ENCODE assay signal across 21 mouse cellular contexts in genomic region chr9:98710155-98710710, GRCm38 (mm10).
DNase-seq lines count a peak whose midpoint lies in the region; ATAC-seq and TF ChIP-seq lines count a peak whose summit lies in the region.
"Had no signal": no experiment of that assay in that cellular context is flagged by ENCODE, and none has a peak within 500 bp of the region (broad histone marks: within the 10 kb centered on the region; RNA-seq: fewer than 3 reads in every experiment).

No protein-coding gene starts in this region.

- H3K36me3 ChIP-seq in limb, embryonic 10.5 days = no peaks in the 10 kb centered on the region
- H3K36me3 ChIP-seq in limb, embryonic 14.5 days (ENCODE audit: control insufficient read depth, insufficient read depth, low read length) = no peaks in the 10 kb centered on the region
- H3K36me3 ChIP-seq: forebrain, embryonic 15.5 days; G1E; heart, embryonic 13.5 days; hindbrain, embryonic 12.5 days had no signal

- WGBS in limb, embryonic 10.5 days = 55% methylated on average over 9 of the region's 9 CpGs
- 24% methylated on average over 9 of the region's 9 CpGs for WGBS in limb, embryonic 14.5 days

- H3K9me3 ChIP-seq in limb, embryonic 10.5 days (replicated peaks) = no peaks in the 10 kb centered on the region
- H3K9me3 ChIP-seq in limb, embryonic 14.5 days (ENCODE audit: control insufficient read depth, low read length) = no peaks in the 10 kb centered on the region
- H3K9me3 ChIP-seq: forebrain, embryonic 15.5 days; heart, embryonic 13.5 days; hindbrain, embryonic 12.5 days had no signal

- DNase-seq in embryo, embryonic 10.5 days (ENCODE audit: low spot score) = peak; percentile 22
- no peak for DNase-seq in embryo, embryonic 9.5 days (ENCODE audit: extremely low spot score)
- DNase-seq in testis, postnatal 10 days (ENCODE audit: low spot score) = peak; percentile 34
- no peak for DNase-seq in testis, postnatal 14 days (ENCODE audit: low spot score)
- DNase-seq in limb, embryonic 10.5 days (ENCODE audit: low spot score) = peak; percentile 40
- DNase-seq in limb, embryonic 14.5 days (ENCODE audit: low spot score) = peak; percentile 5
- no peak for DNase-seq in layer of hippocampus, postnatal 25 days (ENCODE audit: extremely low spot score in 1 of 2, low spot score in 1 of 2)
- DNase-seq in layer of hippocampus, adult 8-10 months (ENCODE audit: low spot score in 2 of 2) = no peak
- DNase-seq: adrenal gland, adult 8-10 months; adrenal gland, postnatal 36 days; B cell, adult 2 months; cerebellum, adult 2 months; cerebellum, postnatal 10 days; embryo, embryonic 11 days; gastrocnemius, postnatal 10 days had no signal

- 0 out of 2 replicates have a peak overlapping the region, but pooled peaks have one; percentile 21 for H3K9ac ChIP-seq in limb, embryonic 14.5 days (ENCODE audit: low read depth, low read length, severe bottlenecking)
- H3K9ac ChIP-seq: forebrain, embryonic 15.5 days; heart, embryonic 13.5 days; hindbrain, embryonic 12.5 days had no signal

- H3K4me3 ChIP-seq in limb, embryonic 10.5 days = no peak overlapping the region
- H3K4me3 ChIP-seq in limb, embryonic 14.5 days (replicated peaks; ENCODE audit: low read length) = no peak overlapping the region
- H3K4me3 ChIP-seq: forebrain, embryonic 15.5 days; heart, embryonic 13.5 days; hindbrain, embryonic 12.5 days had no signal

- peak overlapping the region; percentile 77 for H3K27ac ChIP-seq in limb, embryonic 10.5 days
- H3K27ac ChIP-seq in limb, embryonic 14.5 days (replicated peaks; ENCODE audit: low read depth, low read length) = 0 out of 2 replicates have a peak overlapping the region, but pooled peaks have one; percentile 38
- H3K27ac ChIP-seq: forebrain, embryonic 15.5 days; heart, embryonic 13.5 days; hindbrain, embryonic 12.5 days had no signal

- ATAC-seq in limb, embryonic 14.5 days (ENCODE audit: low FRiP score, low read depth) = 0 out of 2 replicates have a peak, but pooled peaks have one; percentile 20
- ATAC-seq: CD4-positive, CD25-positive, alpha-beta regulatory T cell, adult 4 months; forebrain, embryonic 15.5 days; hindbrain, embryonic 16.5 days had no signal

- TF ChIP-seq POLR2A in limb, embryonic 14.5 days (IDR thresholded peaks at IDR 0.05; ENCODE audit: borderline replicate concordance, extremely low read depth, insufficient read depth, insufficient read length) = no peak

- no peaks in the 10 kb centered on the region for H3K27me3 ChIP-seq in limb, embryonic 10.5 days (ENCODE audit: low read depth, poor library complexity, severe bottlenecking)
- H3K27me3 ChIP-seq in limb, embryonic 14.5 days (ENCODE audit: control insufficient read depth, insufficient read depth, low read length) = no peaks in the 10 kb centered on the region
- H3K27me3 ChIP-seq: forebrain, embryonic 15.5 days; heart, embryonic 13.5 days; hindbrain, embryonic 12.5 days had no signal

- H3K4me1 ChIP-seq in limb, embryonic 10.5 days = peaks cover 66% of the 10 kb centered on the region
- peaks cover 21% of the 10 kb centered on the region for H3K4me1 ChIP-seq in limb, embryonic 14.5 days (ENCODE audit: control insufficient read depth, insufficient read depth, low read length)
- H3K4me1 ChIP-seq: forebrain, embryonic 15.5 days; heart, embryonic 13.5 days had no signal

- H3K4me2 ChIP-seq in limb, embryonic 14.5 days (replicated peaks; ENCODE audit: low read depth, low read length, severe bottlenecking) = no peak overlapping the region
- H3K4me2 ChIP-seq: forebrain, embryonic 15.5 days; heart, embryonic 13.5 days; hindbrain, embryonic 12.5 days had no signal

Comparison
In these comparisons a context has a peak if more than half of its experiments do, and no peak if none do; other contexts are left out.
1. DNase-seq: peak in embryo, embryonic 10.5 days (single experiment), testis, postnatal 10 days (single experiment), limb, embryonic 10.5 days (single experiment) and limb, embryonic 14.5 days (single experiment); none in embryo, embryonic 9.5 days (single experiment), testis, postnatal 14 days (single experiment), layer of hippocampus, postnatal 25 days (0 of 2) and layer of hippocampus, adult 8-10 months (0 of 2).